Mouse (Mus musculus) MEL (cell line): ENCODE results near the gene Pitpnm3.

Source experiments
- CHD2 ChIP-seq: IDR thresholded peaks from 2 replicates; pipeline ENCODE4 v1.6.1; 2011; ENCODE audit warnings: low read length, improper control_type of control experiment
- CTCF ChIP-seq, 3 experiments: IDR thresholded peaks in 2 of 3; conservative IDR thresholded peaks in 1 of 3; 2 replicates each; pipeline ENCODE4 v1.5.1; 2011 to 2012; ENCODE audit warnings: low read length in 3 of 3, low read depth in 2 of 3, mild to moderate bottlenecking in 2 of 3, improper control_type of control experiment in 1 of 3, inconsistent platforms in 1 of 3, mixed read lengths in 1 of 3, moderate library complexity in 1 of 3; ENCODE audit not compliant: control insufficient read depth in 1 of 3, insufficient read depth in 1 of 3, poor library complexity in 1 of 3, severe bottlenecking in 1 of 3
- EP300 ChIP-seq, 2 experiments: IDR thresholded peaks; 2 replicates each; pipeline ENCODE4 v1.6.1; 2011; ENCODE audit warnings: improper control_type of control experiment in 2 of 2, low read length in 2 of 2, low read depth in 1 of 2, mild to moderate bottlenecking in 1 of 2
- MAFK ChIP-seq: IDR thresholded peaks from 2 replicates; pipeline ENCODE4 v1.6.1; 2011; ENCODE audit warnings: low read depth, mild to moderate bottlenecking, low read length, improper control_type of control experiment, borderline replicate concordance
- MYC ChIP-seq: IDR thresholded peaks from 2 replicates; pipeline ENCODE4 v1.6.1; 2011; ENCODE audit warnings: low read depth, mild to moderate bottlenecking, low read length, improper control_type of control experiment, moderate library complexity
- POLR2A ChIP-seq, 2 experiments: IDR thresholded peaks; 2 replicates each; pipeline ENCODE4 v1.6.1; 2011 to 2012; ENCODE audit warnings: low read length in 2 of 2, mild to moderate bottlenecking in 2 of 2, control low read depth in 1 of 2, improper control_type of control experiment in 1 of 2, low read depth in 1 of 2, moderate library complexity in 1 of 2; ENCODE audit not compliant: control insufficient read depth in 1 of 2, insufficient read depth in 1 of 2, poor library complexity in 1 of 2
- POLR2AphosphoS2 ChIP-seq: IDR thresholded peaks from 2 replicates; pipeline ENCODE4 v1.6.1; 2011; ENCODE audit warnings: low read length, improper control_type of control experiment
- TBP ChIP-seq: IDR thresholded peaks from 2 replicates; pipeline ENCODE4 v1.8.0; 2011; ENCODE audit warnings: low read depth, low read length, improper control_type of control experiment
- USF1 ChIP-seq: IDR thresholded peaks from 2 replicates; pipeline ENCODE4 v1.6.1; 2014; ENCODE audit warnings: low read depth, mild to moderate bottlenecking, inconsistent platforms, low read length, improper control_type of control experiment, moderate library complexity
- ZC3H11A ChIP-seq: IDR thresholded peaks from 2 replicates; pipeline ENCODE4 v1.6.1; 2012; ENCODE audit warnings: low read depth, mild to moderate bottlenecking, inconsistent platforms, low read length, improper control_type of control experiment
- ZMIZ1 ChIP-seq: IDR thresholded peaks from 2 replicates; pipeline ENCODE4 v1.6.1; 2012; ENCODE audit warnings: low read depth, mild to moderate bottlenecking, inconsistent platforms, low read length, improper control_type of control experiment, moderate library complexity

- no peak for TF ChIP-seq POLR2A (IDR thresholded peaks at IDR 0.05; ENCODE audit: control insufficient read depth in 1 of 2, insufficient read depth in 1 of 2, low read depth in 1 of 2, low read length in 2 of 2, poor library complexity in 1 of 2)
- no peak for TF ChIP-seq CHD2
- TF ChIP-seq USF1 = no peak
- TF ChIP-seq CTCF (IDR thresholded peaks at IDR 0.05 in 2 of 3, conservative IDR thresholded peaks at IDR 0.05 in 1 of 3; ENCODE audit: control insufficient read depth in 1 of 3, insufficient read depth in 1 of 3, low read depth in 2 of 3, low read length in 3 of 3, poor library complexity in 1 of 3, severe bottlenecking in 1 of 3) = no peak
- no peak for TF ChIP-seq TBP
- TF ChIP-seq MYC = no peak
- TF ChIP-seq MAFK = no peak
- no peak for TF ChIP-seq POLR2AphosphoS2
- no peak for TF ChIP-seq ZC3H11A
- TF ChIP-seq EP300 (IDR thresholded peaks at IDR 0.05; ENCODE audit: low read depth in 1 of 2, low read length in 2 of 2) = no peak
- TF ChIP-seq ZMIZ1 = no peak
Measured at GRCm38 (mm10) chr11:72010367-72010766, 125.2 kb downstream of the Pitpnm3 start.
